Mouse (Mus musculus) kidney, postnatal 10 days (tissue): ENCODE results near the gene Fancf.
A peak's percentile ranks its signal among the peaks of the same experiment; 100 is the strongest.

Source experiments
- DNase-seq: peaks from one replicate; pipeline ENCODE4 v3.0.0; 2021; ENCODE audit warnings: mixed read lengths

Fancf gene

DNA sequence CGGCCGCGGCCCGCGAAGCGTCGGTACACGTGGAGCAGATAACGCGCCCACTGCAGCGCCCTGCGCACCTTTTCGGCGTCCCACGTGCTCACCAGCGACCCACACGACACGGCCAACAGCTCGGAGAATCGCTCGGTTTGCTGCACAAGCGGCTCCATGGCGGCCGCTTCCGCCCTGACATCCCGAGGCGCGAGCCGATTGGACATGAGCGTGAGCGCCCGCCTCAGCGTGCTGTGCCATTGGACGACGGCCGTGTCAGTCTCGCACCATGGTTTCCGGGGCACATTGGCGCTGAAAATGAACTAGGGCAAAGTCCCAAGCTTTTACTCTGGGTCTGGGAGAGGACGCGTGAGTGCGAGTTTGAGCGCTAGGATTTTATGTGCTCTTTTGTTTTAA lies at the start of gene Fancf:
Gene Fancf (minus strand): TSS at position 171 of the 396 bp plus-strand sequence.
- DNase-seq = peak; percentile 98

DNA sequence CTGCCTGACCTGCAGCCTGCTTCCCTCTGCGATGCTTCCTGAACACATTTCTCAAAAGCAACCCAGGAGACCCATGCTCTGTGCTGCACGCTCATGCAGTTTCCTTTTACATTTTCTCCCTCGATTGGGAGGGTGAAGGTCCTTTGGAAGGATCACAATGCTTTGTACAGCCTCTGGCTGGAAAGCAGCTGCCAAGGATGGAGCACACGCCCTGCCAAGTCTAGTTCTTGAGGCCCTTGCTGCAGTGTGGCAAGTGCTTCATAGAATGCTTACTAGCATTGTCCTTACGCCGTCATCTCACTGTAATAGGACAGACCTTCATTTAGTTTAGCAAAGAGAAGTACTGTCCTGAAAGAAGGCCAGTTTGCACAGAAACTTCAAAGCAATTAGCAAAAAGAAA lies 37.0 kb upstream of the Fancf start:
- no peak for DNase-seq

GRCm38 (mm10) chr7:51894939-51895338 lies 32.9 kb upstream of the Fancf start:
- no peak for DNase-seq

- DNase-seq = no peak
These were observed 32.2 kb upstream of the Fancf start for GRCm38 (mm10) chr7:51894133-51894801.

GRCm38 (mm10) chr7:51893008-51893407 lies 30.9 kb upstream of the Fancf start:
- no peak for DNase-seq

DNA sequence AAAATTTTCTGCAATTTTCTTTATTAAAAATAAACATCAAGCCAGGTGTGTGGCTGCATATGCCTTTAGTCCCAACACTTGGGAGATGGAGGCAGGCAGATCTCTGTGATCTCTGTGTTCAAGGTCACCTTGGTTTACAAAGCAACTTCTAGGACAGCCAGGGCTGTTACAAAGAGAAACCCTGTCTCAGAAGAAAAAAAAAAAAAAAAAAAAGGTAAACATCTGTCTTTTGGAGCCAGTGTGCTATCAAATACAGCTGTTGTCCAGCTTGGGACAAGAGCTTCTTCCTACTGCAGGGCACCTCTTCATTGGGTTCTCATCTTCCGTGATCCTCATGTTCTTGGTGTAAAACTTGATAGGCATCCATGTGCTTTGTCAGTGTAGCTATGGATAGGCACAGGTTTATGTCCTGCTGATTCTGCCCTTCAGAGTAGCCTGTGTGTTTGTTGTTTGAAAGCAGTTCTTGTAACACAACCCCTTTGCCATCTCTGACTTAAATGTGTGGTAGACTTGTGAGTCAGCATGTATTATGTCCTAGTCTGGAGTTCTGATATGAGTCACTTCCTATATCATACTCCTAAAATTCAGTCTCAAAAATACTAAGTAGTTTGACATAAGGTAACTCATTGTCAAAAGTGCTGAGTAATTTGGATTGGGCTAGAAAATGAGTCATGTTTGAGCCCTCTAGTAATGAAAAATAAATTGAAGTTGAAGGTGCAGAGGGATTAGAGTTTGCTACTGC lies 30.3 kb upstream of the Fancf start:
- no peak for DNase-seq

DNA sequence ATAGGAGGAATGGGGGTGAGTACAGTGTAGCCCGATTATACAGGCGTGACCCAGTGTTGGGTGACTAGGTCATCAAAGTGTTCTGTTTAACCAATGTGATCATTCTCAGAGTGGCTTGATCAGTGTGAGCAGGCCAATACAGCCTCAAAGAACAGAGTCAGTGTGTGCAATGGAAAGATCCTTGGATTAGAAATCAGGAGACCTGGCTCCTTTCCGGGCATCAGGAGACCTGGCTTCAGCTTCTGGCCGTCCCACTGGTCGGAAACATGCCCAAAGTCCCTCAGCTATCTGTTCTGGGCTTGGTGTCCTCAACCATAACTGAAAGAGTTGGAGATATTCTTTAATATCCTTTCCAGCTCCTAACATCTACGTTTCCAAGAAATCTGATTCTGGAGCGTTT lies 27.5 kb upstream of the Fancf start:
- no peak for DNase-seq

DNA sequence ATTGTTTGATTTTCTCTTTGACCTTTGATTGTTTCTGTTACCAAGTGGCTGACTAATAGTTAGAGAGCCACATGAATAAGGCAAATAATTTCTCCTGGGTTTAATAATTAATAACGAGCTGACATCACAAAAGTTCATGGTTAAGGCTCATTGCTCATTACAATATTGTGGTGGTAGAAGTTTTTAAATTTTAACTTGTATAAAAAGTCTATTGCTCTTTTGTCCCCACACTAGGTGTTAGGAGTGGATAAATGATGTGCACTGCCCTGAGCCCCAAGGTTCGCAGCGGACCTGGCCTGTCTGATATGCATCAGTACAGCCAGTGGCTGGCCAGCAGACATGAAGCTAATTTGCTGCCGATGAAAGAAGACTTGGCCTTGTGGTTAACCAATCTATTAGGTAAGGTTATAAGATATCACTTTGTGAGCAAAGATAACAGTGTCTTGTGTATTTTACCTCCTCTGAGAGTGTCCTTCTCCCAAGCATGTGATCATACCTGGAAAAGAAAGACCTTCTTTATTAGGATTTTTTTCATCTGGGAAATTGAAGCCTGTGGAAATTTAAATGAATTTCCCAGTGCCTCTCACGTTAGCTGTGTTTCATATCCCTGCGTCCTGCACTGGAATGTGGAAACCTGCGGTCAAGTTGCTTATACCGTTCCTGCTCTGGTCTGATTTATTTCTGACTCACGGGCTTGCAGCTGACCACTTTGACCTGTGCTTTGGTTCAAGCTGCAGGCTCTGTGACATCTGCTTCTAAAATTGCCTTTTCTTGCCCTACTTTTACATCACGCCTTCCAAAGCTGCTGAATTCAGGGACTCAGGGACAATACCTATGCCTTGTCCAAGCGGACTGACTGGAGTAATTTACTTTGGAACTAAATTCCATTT lies 25.9 kb upstream of the Fancf start:
- peak; percentile 63 for DNase-seq

DNA sequence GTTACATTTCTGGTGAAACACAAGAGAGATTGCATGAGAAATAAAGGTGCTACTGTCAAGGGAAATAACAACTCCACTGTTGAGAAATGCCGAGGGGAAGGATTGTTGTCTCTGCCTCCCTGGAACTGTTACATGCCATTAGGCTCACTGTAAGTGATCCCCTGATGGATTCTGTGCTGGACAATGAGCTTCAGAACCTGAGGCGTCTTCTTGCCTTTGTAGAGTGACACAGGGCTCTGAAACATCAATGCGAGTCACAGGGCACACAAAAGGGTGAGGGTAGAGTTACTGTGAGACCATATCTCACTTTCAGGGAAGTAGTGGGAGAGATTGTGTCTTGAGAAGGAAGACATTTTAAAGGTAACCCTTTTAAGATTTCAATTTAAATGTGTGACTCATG lies 23.3 kb upstream of the Fancf start:
- no peak for DNase-seq

DNA sequence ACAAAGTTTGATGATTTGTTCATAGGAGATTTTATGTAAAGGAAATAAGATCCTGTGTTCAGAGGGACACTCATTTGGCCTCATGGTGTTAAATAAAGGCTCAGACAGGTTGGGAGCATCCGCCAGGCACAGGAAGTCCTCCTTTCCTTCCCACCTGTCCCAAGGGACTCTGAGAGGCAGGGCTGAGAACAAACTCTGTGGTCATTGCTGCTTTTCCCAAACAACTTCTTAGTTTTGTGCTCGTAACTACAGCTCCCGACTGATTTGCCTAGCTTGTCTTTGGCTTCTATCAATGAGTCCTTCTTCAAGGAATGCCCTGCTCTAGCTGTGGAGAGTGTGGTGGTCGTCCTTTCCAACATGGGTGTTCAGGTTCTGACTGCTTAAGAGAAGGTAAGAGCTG lies 18.1 kb upstream of the Fancf start:
- DNase-seq = no peak

GRCm38 (mm10) chr7:51879136-51879723 lies 17.2 kb upstream of the Fancf start:
- peak; percentile 53 for DNase-seq

GRCm38 (mm10) chr7:51878730-51879129 lies 16.7 kb upstream of the Fancf start:
- peak; percentile 12 for DNase-seq

DNA sequence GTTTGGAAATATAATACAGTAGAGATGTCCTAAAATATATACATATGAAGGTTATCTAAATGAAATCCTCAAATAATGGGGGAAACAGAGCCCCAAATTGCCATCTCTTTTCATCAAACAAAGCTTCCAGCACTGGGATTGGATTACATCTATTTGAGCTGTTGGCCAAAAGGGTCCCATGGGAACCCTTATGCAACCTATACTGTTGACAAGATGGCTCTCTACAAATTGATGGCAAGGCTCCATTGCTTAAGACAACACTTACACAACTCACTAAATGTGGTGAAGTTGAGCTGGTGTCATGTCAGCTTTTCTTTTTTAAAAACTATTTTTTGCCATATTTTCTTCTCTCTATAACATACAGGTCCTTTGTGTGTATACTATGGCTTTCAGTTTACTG lies 14.2 kb upstream of the Fancf start:
- no peak for DNase-seq

GRCm38 (mm10) chr7:51872597-51872996 lies 10.5 kb upstream of the Fancf start:
- no peak for DNase-seq

DNA sequence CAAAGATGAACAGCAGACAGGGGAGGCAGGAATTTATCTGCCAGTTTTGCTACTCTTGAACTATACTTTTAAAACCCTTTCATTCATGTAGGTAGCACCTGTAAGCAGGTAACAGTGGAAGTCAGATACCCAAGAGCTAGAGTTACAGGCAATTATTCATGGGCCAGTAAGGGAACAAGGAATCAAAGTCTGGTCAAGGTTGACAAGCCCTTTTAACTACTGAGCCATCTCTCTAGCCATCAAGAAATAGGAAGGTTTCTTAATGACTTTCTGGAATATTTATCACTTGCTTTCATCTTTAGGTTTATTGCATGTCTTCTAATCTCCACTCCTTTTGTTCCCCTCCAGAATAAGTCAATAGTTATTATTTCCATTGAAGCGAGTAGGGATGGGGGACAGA lies 10.0 kb upstream of the Fancf start:
- DNase-seq = no peak

- DNase-seq = peak; percentile 7
These were observed 5.9 kb upstream of the Fancf start for GRCm38 (mm10) chr7:51867983-51868382.

DNA sequence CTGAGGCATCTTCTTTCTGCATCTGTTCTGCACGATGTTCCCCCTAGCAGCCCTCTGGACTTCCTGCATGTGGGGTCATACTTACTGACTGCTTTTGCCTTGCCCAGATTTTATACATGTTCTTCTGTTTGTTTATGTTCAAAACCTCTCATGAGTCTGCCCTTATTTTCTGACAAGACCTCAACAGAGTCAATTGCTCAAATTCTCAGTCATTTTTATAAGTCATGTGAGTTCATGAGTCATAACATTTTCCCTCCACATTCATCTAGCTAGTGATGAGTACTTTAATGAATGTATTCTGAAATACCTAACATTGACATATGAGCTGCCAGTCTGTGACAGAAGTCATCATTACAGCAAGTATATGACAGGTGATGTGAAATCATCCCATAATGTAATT lies 3.3 kb upstream of the Fancf start:
- DNase-seq = no peak

GRCm38 (mm10) chr7:51862842-51863241 lies 775 bp upstream of the Fancf start:
- no peak for DNase-seq

DNA sequence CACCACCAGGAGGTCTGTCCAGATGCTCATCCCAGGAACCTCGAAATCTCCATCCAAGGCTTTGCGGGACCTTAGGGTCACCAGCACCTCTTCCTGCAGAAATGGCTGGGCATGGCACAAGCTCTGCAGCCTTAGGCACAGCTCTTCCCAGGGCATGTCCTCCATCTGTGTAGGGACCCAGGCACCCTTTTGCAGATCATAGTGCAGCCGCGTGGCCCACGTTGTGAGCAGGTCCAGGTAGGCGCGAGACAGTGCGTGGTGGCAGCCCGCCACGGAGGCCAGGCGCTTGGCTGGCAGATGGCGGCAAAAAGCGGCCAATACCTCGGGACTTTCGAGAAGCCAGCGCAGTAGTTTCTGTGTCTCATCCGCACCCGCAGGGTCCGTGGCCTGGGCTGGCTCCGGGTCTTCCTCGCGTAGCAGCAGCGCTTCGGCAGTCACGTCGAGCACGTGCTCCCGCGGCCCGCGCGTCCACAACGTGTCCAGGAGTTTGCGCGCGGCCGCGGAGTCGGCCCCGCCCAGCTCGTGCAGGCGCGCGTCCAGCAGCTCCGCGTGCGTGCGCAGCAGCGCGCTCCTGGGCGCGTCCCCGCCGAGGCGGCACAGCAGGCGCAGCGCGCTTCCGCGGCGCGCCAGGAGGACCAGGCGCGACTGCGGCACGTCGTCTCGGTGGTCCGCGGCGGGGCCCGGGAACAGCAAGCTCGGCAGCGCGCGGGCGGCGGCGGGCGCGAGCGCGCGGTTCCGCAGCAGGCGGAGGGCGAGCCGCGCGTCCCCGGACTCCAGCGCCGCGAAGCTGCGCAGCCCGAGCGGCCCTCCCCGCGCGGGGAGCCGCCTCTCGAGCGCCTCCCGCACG lies 594 bp downstream of the Fancf start, which contains the start of gene Gas2:
Gene Gas2 (plus strand): TSS at position 766 of the 847 bp plus-strand sequence.
- DNase-seq = peak; percentile 93

DNA sequence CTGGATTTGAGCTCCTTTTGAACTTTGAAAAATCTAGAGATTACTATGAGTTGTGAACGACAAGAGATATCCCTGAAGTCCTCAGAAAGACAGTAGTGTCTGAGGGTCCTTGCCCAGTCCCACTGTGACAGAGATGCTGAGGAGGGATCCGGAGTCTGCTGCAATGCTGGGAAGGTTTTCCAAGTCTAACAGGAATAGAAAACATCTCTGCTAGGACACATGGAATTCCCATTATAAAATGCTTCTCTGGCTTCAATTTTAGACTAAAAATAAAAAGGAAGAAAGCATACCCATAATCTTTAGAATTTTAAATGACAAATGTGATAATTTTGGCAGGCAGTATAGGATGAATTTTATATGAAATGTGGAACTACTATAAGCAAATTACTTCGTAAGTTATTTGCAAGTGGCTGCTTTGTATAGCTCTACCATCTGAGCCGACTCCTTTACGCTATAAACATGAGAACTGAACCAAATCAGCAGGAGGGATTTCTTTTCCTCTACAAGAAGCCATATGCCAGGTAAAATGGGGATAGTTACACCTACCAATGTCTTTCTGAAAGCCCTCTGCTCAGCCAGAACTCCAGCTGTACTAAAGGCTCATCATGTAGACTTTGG lies 10.1 kb downstream of the Fancf start:
- no peak for DNase-seq

- no peak for DNase-seq
These were observed 11.2 kb downstream of the Fancf start for GRCm38 (mm10) chr7:51850877-51851276.

DNA sequence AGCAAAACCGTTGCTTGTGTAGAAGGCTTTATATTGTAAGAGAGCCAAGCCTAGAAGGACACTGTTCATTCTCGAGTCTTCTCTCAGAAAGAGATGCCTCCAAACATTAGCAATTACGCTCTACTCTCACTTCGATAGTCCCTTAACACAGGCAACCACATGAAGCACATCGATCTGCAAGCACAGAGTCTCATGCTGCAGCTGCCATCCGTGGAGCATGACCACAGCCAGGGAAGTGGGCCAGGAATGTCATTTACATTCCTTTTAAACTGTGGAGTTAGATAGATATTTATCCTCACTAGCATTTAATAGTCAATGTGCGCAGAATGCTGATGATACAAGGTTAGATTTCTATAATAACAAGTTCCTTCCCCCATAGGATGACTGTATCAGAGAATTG lies 21.6 kb downstream of the Fancf start:
- peak; percentile 9 for DNase-seq
